Mouse (Mus musculus) spleen, postnatal 4 days (tissue): ENCODE results near the gene Prr14.
"Not testable (repeated sequence)": the region's sequence is repeated elsewhere in the genome, so short reads cannot be mapped to it uniquely, and the experiment has no call there.

Experiments used
- DNase-seq, 2 experiments: peaks; one replicate each; pipeline ENCODE4 v3.0.0; 2022; ENCODE audit warnings: low spot score in 2 of 2

Gene Prr14

GRCm38 (mm10) chr7:127472060-127472459 is 12.6 kb downstream of the Prr14 start:
- DNase-seq = no peak

- no peak for DNase-seq
Observed at GRCm38 (mm10) chr7:127473705-127474104, 14.3 kb downstream of the Prr14 start.

DNA sequence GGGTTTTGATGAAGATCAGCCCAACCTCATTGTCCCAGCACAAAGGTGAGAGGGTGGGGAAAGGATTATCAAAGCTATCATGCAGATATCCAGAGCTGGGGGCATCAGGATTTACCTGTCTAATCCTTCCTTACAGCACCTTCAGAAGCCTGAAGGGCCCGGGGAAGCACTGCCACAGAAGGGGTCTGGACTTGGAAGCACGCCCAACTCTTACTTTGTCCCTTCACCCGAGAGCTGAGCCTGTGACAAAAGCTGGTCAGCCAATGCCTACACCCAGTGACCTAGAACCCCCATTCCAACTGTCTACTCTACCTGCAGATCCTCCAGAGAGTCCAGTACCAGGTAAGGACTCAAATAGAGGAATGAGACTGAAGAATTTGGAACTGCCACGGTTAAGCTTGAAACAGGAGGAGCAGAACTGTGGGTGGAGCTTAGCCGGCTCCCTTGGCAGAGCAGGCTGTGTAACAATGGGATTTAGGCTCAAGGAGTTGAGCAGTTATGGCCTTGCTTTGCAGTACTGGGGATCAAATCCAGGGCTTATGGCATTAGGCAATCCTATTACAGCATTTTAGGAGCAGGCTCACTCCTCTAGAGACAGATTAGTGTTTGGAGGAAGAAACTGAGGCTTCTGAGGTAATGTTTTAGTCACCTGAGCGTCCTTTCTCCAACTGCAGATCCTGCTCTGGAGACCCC is 15.1 kb downstream of the Prr14 start:
- DNase-seq = no peak

GRCm38 (mm10) chr7:127475186-127475740 is 15.9 kb downstream of the Prr14 start:
- DNase-seq = no peak

GRCm38 (mm10) chr7:127476336-127476735 is 16.9 kb downstream of the Prr14 start:
- no peak for DNase-seq

DNA sequence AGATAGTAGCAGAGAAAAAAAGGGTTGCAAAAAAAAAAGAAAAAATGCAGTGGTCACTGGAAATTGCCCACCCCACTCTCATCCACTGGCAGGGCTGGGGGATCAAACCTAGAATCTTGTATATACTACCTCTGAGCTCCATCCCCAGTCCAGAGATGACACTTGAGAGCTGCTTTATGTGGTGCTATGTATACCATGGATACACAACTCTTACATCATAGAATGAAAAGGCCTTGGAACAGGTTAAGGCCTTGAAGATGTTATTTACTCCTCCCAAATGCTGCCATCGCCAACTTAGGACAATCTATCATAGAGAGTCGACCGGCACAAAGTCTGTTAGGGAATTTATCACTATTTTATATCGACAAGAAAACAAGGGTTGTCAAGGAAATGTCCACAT is 17.4 kb downstream of the Prr14 start:
- DNase-seq = no peak

DNA sequence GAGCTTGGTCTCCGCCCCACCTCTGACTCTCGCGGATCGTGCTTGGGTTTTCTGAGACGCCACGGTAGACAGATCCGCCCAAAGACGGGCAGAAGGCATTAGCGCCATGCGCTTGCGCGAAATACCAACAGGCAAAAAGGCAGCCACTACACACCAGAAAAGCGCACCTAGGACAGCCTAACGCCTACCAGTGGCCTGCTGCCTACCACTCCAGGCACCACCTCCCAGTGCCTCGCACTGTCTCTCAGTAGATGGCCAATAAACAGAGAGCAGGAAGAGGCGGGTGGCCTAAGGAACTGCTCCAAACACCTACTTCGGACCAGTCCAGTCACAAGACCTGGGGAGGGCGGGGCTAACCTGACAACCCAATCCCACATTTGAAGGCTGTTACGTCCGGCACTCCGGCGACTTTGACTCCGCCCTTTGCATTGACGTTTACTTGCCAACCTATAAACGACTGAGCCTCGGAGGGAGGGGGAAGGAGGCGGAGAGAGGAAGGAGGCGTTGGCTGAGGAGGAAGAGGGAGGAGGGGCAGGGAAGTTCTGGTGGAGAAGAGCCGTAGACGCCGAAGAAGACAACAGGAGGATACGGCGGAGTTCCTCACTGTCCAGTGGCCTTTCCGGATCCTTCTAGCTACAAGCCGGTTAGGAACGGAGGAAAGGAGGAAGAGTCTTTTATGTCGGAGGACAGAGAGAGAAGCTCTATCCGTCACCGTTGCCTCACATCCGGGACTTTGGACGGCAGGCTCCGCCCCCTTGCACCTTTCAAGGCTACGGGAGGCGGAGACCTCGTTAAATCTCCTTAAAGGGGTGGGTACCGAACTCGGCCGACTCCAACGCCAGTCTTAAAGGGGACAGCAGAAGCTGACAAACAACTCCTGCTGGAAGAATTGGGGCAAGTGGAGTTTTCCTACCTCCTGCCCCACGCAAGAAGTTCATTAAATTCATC is 18.6 kb downstream of the Prr14 start:
- DNase-seq = peak; percentile 98 to 99

- DNase-seq = peak; percentile 83 to 90
Observed at GRCm38 (mm10) chr7:127478635-127479317, 19.4 kb downstream of the Prr14 start, which contains the start of gene Fbrs. TSS of gene Fbrs (plus strand) at chr7:127479199.

- peak; percentile 50 to 84 for DNase-seq
Observed at GRCm38 (mm10) chr7:127479318-127480225, 20.2 kb downstream of the Prr14 start.

DNA sequence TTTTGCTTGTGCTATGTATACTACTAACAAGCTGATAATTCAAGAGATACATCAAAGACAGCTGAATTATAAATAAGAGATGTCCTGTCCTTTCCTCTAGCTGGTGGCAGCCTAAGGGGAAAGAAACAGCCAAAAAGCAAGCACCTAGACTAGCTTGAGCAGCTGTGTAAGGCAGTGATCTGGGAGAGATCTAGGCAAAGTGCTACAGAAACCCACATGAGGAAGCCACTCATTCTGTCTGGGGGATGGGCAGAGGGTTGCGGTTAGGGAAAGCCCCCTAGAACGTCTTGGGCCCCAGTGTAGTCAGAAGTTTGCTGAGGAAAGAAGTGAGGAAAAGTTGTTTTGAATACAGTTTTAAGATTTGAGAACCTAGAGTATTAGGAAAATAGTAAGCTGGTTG is 20.9 kb downstream of the Prr14 start:
- peak; percentile 63 to 74 for DNase-seq

DNA sequence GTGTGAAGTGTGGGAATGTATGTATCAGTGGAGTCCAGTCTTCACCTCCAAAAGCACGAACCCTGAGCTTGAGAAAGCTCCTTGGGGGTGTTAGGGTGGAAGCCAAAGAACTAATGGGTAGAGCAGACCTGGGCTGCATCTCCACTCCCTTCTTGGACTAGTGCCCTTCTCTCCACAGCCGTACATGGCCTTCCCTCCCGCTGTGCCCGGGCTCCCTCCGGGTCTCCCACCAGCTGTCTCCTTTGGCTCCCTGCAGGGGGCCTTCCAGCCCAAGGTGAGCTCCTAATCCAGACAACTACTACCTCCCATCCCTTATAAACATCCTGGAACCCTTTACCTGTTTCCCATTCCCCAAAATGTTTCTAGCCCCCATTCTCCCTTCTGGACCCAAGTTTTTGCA is 26.0 kb downstream of the Prr14 start:
- DNase-seq = no peak

GRCm38 (mm10) chr7:127488364-127488763 is 29.0 kb downstream of the Prr14 start:
- not testable (repeated sequence) for DNase-seq

- DNase-seq = no peak
Observed at GRCm38 (mm10) chr7:127489982-127490381, 30.6 kb downstream of the Prr14 start.

- DNase-seq = no peak
Observed at GRCm38 (mm10) chr7:127491846-127492245, 32.4 kb downstream of the Prr14 start.

DNA sequence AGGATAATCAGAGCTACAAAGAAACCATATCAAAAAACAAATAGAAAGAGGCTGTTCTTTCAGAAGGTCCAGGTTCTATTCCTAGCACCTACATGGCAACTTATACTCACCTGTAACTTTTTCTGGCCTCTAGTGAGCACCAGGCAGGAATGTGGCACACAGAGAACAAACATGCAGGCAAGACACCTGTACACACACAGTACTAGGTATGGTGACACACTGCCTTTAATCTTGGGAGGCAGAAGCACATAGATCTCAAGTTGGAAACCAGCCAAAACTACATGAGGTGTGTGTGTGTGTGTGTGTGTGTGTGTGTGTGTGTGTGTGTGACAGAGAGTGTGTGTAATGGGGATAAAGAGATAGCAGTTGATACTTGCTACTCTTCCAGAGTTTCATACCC is 35.2 kb downstream of the Prr14 start:
- no peak for DNase-seq

GRCm38 (mm10) chr7:127497382-127497781 is 38.0 kb downstream of the Prr14 start:
- DNase-seq = no peak

DNA sequence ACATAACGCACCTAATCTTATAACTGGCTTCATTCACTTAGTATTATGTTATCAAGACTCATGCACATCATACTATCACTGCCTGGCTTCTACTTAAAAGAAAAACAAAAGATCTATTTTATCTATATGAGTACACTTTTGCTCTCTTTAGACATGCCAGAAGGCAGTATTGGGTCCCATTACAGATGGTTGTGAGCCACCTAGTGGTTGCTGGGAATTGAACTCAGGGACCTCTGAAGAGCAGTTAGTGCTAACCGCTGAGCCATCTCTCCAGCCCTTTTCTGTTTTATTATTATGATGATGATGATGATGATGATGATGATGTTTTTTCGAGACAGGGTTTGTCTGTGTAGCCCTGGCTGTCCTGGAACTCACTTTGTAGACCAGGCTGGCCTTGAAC is 39.0 kb downstream of the Prr14 start:
- DNase-seq = peak in 1 of 2 experiments; percentile 54

GRCm38 (mm10) chr7:127508291-127508690 is 48.9 kb downstream of the Prr14 start:
- DNase-seq = no peak

- not testable (repeated sequence) for DNase-seq
Observed at GRCm38 (mm10) chr7:127509830-127510229, 50.4 kb downstream of the Prr14 start.

- DNase-seq = no peak
Observed at GRCm38 (mm10) chr7:127511241-127511640, 51.8 kb downstream of the Prr14 start.

- DNase-seq = peak; percentile 96 to 98
Observed at GRCm38 (mm10) chr7:127511808-127512230, 52.4 kb downstream of the Prr14 start, which contains the start of gene Srcap. TSS of gene Srcap (plus strand) at chr7:127511983.
